Mouse (Mus musculus): Measurements from ENCODE around the gene Gtf2a1l.

- TF ChIP-seq CTCF (IDR thresholded peaks at IDR 0.05; ENCODE audit: insufficient read depth, low read length) = no peak
- no peak for TF ChIP-seq POLR2A (IDR thresholded peaks at IDR 0.05; ENCODE audit: borderline replicate concordance, extremely low read depth, low read depth, low read length)
These were observed 47.1 kb upstream of the Gtf2a1l start for GRCm38 (mm10) chr17:88621374-88621773.
